Mouse (Mus musculus) cerebellum, adult 2 months (tissue): ENCODE data around the gene Borcs5. TPM values are rescaled to one million over a fixed set of nuclear protein-coding genes. Genes with fewer than 3 reads are reported as not detected.

ENCODE experiments used
- DNase-seq, 2 experiments: peaks; one replicate each; pipeline ENCODE4 v3.0.0; 2021
- H3K27ac ChIP-seq: fragments of 200-500 bp; 2 replicates; pipeline ENCODE4 v1.5.1; 2012; ENCODE audit warnings: low read length, control low read depth, inconsistent platforms; ENCODE audit not compliant: insufficient read depth
- H3K27me3 ChIP-seq: fragments of 200-500 bp; 2 replicates; pipeline ENCODE4 v1.6.1; 2012; ENCODE audit warnings: inconsistent platforms, mild to moderate bottlenecking, low read length, moderate library complexity; ENCODE audit not compliant: control insufficient read depth, insufficient read depth
- H3K4me1 ChIP-seq: fragments of 200-500 bp; 2 replicates; pipeline ENCODE4 v1.6.1; 2011; ENCODE audit warnings: low read length; ENCODE audit not compliant: control insufficient read depth, insufficient read depth
- H3K4me3 ChIP-seq: fragments of 200-500 bp; replicated peaks from 2 replicates; pipeline ENCODE3; 2011; ENCODE audit warnings: mild to moderate bottlenecking, low read depth, low read length, control low read depth; ENCODE audit not compliant: insufficient read depth
- CTCF ChIP-seq: fragments of 200-500 bp; IDR thresholded peaks from 2 replicates; pipeline ENCODE4 v1.5.1; 2011; ENCODE audit warnings: low read depth, mild to moderate bottlenecking, control low read depth, low read length, moderate library complexity, borderline replicate concordance; ENCODE audit not compliant: insufficient read depth
- POLR2A ChIP-seq: fragments of 200-500 bp; IDR thresholded peaks from 2 replicates; pipeline ENCODE4 v1.6.1; 2011; ENCODE audit warnings: low read length, control low read depth, borderline replicate concordance; ENCODE audit not compliant: insufficient read depth
- WGBS: fragments of 180-500 bp; shearing (Covaris S2); methylation state at CpG from one replicate; pipeline ENCODE4 v1.1.7; 2018; 5-methylcytosine and 5-hydroxymethylcytosine counted together
- polyA plus RNA-seq: library from polyadenylated mRNA; depleted of rRNA; stranded (reverse); fragments of >200 nt; gene quantifications from 2 replicates; pipeline ENCODE4 v1.2.3, GENCODE M21; 2012

Borcs5 gene
- polyA plus RNA-seq, 1 experiment: 39.9 TPM

DNA sequence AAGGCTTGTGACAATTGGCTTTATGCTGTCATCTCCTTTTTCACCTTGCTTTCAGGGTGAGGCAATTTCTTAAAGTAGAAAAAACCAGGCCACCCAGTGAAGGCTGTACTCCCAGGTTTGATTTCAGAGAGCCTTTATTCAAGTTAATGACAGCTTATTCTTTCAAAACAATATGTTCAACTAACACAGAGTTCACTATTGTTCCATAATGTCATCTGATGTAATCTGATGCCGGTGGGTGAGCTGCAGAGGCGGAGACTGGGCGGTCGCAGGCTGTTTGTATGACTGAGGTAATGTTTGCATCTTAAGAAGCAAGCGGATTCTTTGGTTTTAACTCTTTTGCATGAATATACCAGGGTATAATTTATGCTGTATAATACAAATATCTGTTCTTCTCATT is 8.3 kb downstream of the Borcs5 start:
- H3K4me3 ChIP-seq: no peak overlapping the region
- no peaks in the 10 kb centered on the region for H3K4me1 ChIP-seq
- 43% methylated on average over 5 of the region's 5 CpGs for WGBS
- no peak for TF ChIP-seq CTCF
- no peak for TF ChIP-seq POLR2A
- no peaks in the 10 kb centered on the region for H3K27me3 ChIP-seq
- H3K27ac ChIP-seq: no peak overlapping the region
- DNase-seq: no peak

DNA sequence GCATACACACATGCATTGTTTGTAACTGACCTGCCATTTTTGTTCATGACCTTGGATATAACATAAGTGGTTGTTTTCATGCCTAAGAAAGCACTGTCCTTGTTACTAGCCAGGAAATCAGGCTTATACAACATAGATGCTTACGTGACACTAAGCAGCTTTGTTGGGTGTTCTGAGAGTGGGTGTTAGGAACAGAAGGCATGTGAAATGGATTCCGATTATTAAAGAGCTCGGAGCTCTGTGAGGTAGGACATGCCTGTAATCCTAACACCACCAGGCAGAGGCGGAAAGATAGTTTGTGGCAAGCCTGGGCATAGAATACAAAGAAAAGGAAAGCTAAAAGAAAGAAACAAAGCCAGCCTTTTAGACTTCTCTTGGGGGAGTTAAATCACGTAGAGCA is 9.0 kb downstream of the Borcs5 start:
- H3K4me1 ChIP-seq: no peaks in the 10 kb centered on the region
- no peak for DNase-seq
- 73% methylated on average over 5 of the region's 5 CpGs for WGBS
- no peaks in the 10 kb centered on the region for H3K27me3 ChIP-seq
- no peak overlapping the region for H3K4me3 ChIP-seq
- TF ChIP-seq CTCF: no peak
- no peak for TF ChIP-seq POLR2A
- no peak overlapping the region for H3K27ac ChIP-seq

DNA sequence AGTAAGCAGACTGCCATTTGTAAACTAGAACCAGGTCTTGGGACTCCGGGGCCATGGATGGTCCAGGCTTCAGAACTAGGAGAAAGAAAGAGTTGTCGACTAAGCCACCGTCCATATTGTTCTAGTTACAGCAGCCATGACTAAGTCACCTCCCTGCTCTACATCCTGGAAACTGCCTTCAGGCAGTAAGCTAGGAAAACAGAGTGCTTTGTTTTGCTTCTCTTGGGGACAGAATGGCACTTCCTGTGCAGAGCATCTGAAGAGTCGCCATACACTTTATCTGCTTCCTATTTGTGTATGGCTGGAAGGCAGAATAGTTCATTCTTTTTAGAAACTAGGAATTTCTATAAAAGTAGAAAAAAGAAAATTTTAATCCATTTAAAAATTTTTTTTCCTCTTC is 17.2 kb downstream of the Borcs5 start:
- 87% methylated on average over 4 of the region's 4 CpGs for WGBS
- TF ChIP-seq CTCF (no peak), POLR2A (no peak)
- H3K27me3 ChIP-seq: no peaks in the 10 kb centered on the region
- H3K4me1 ChIP-seq: no peaks in the 10 kb centered on the region
- H3K4me3 ChIP-seq: no peak overlapping the region
- no peak overlapping the region for H3K27ac ChIP-seq
- no peak for DNase-seq

DNA sequence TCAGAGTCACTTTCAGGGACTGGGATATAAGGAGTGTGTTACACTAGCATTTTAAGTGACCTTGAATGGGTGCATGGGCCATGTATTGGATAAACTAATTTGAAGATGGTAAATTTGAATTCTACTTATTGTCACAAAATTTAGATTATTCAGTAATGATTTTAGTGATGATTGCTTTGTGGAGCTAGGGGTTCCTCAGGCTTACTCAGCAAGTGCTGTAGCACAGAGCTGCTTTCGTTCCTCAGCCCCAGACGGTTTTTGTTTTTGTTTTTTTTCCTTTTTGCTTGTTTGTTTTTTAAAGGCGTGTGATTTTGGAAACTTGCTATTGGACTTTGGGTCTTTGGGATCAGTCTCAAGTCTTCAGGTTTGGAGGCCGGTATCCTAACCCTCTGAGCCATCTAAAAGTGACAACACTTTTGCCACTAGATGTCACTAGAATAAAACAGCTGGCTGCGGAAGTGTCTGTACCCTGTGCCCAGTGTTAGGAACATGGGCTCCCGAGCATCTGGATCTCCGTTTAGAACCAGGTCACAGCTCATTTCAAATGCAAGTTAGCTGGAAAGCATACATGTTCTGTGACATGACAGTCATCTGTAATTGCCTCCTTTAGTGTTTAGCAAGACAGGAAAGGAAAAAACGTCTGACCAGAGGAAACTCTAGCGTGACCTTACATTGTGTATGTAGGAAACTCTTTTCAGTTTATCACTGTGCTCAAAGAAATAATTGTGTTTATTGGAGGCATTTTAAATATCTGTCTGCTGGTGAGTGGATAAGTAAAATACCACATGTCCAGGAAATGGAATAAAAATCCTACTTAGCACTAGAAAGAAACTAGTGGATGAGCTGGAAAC is 20.0 kb downstream of the Borcs5 start:
- DNase-seq: peak; percentile 48 to 69
- 29% methylated on average over 9 of the region's 9 CpGs for WGBS
- Histone ChIP-seq H3K4me3 (no peak overlapping the region), H3K4me1 (no peaks in the 10 kb centered on the region), H3K27ac (no peak overlapping the region), H3K27me3 (no peaks in the 10 kb centered on the region)
- TF ChIP-seq CTCF (peak; percentile 64), POLR2A (no peak)

DNA sequence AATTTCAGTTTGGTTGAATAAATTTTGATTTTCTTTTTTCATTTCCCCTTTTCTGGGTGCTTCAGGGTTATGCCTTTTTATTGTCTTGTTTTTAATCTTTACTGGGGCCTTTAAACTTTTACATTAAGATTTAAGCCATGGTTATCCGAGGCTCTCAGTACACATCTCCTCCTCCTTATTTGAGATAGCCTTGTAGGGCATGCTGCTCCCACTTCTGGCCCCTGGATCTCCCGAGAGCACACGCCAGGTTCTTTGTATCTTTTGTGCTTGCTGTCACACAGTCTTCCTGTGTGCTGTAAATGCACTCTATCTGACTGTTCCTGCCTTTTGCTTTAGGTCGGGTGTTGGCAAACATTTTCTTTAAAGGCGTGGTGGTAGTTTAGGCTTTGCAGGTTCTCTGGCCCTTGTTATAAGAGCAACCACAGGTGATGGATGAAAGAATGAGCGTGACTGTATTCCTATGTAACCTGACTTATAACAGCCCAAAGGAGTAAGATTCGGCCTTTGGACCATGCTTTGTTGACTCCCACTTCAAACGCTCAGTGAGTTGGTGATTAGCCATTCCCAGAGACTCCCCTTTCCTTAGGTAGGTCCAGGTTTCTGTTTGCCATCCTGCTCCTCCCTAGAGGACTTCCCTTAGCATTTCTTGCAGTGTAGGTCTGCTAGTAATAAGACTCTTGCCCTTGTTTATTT is 21.6 kb downstream of the Borcs5 start:
- no peak overlapping the region for H3K4me3 ChIP-seq
- H3K27me3 ChIP-seq: no peaks in the 10 kb centered on the region
- no peak for DNase-seq
- WGBS: 87% methylated on average over 8 of the region's 8 CpGs
- H3K4me1 ChIP-seq: no peaks in the 10 kb centered on the region
- H3K27ac ChIP-seq: no peak overlapping the region
- no peak for TF ChIP-seq CTCF
- TF ChIP-seq POLR2A: no peak

DNA sequence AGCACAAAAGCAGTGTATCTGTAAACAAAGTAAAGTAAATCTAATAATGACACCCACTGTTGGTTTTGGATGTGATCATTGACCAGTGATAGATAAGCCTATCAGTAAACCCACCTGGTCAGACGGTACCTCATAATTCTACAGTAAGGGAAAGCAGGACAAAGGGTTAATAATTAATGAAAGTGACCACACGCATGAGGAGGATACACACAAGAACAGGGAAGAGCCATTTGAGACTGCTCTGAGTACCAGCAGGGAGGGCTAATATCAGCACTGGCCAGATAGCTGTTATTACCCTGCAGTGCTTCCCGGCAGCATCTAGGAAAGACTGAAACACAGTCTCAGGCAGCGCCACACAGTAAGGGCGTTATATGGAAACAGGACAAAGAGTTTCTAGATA is 25.3 kb downstream of the Borcs5 start:
- Histone ChIP-seq H3K27me3 (no peaks in the 10 kb centered on the region), H3K27ac (no peak overlapping the region), H3K4me3 (no peak overlapping the region), H3K4me1 (no peaks in the 10 kb centered on the region)
- no peak for TF ChIP-seq CTCF
- TF ChIP-seq POLR2A: no peak
- no peak for DNase-seq
- 82% methylated on average over 5 of the region's 5 CpGs for WGBS

DNA sequence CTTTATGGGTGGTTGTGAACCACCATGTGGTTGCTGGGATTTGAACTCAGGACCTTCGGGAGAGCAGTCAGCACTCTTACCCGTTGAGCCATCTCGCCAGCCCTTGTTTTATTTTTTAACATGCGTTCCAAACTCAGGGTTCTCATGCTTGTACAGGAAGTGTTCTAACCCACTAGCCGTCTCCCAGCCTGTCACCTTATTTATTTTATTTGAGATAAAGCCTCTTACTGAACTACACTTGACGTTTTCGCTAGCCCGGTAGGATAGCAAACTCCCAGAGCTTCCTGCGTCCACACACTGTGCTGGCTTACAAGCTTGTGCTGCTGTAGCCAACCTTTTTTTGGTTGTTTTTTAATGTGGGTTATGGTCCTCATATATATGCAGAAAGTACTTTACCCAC is 26.5 kb downstream of the Borcs5 start:
- Histone ChIP-seq H3K4me3 (no peak overlapping the region), H3K27ac (no peak overlapping the region), H3K4me1 (no peaks in the 10 kb centered on the region), H3K27me3 (no peaks in the 10 kb centered on the region)
- DNase-seq: no peak
- TF ChIP-seq POLR2A (no peak), CTCF (no peak)
- WGBS: 85% methylated on average over 9 of the region's 9 CpGs

DNA sequence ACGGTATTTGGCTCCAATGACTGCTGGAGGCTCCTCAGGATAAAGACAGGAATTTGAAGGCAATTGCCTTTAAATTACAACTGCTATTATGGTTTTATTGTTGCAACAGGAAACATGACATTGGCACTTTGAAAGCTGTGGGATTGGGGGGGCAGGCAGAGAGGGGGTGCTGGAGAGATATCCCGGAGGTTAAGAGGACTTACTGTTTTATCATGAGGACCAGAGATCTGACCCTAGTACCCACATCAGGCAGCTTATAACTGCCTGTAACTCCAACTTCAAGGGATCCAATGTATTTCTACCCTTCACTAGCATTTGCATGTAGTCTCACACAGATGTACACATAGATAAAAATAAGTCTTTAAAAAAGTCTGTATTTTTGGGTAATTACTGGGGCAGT is 29.2 kb downstream of the Borcs5 start:
- 97% methylated on average over 2 of the region's 2 CpGs for WGBS
- Histone ChIP-seq H3K27me3 (no peaks in the 10 kb centered on the region), H3K4me1 (no peaks in the 10 kb centered on the region), H3K27ac (no peak overlapping the region), H3K4me3 (no peak overlapping the region)
- DNase-seq: no peak
- no peak for TF ChIP-seq CTCF
- no peak for TF ChIP-seq POLR2A
